16 mouse cellular contexts compared by ENCODE assay signal in genomic region chr2:75452274-75453148, GRCm38 (mm10).
"Had no signal": no experiment of that assay in that cellular context is flagged by ENCODE, and none has a peak within 500 bp of the region (broad histone marks: within the 10 kb centered on the region; RNA-seq: fewer than 3 reads in every experiment).

No protein-coding gene starts in this region.

- H3K9ac ChIP-seq: liver, embryonic 15.5 days; liver, postnatal 0 days; midbrain, embryonic 13.5 days; midbrain, embryonic 15.5 days; neural tube, embryonic 12.5 days; stomach, embryonic 15.5 days had no signal

- H3K27ac ChIP-seq: liver, embryonic 15.5 days; macrophage; midbrain, embryonic 13.5 days; midbrain, embryonic 15.5 days; neural tube, embryonic 12.5 days; stomach, embryonic 15.5 days; stomach, postnatal 0 days had no signal

- ATAC-seq: midbrain, embryonic 13.5 days; midbrain, embryonic 15.5 days had no signal

- H3K4me2 ChIP-seq: liver, embryonic 15.5 days; midbrain, embryonic 11.5 days; midbrain, embryonic 13.5 days; midbrain, embryonic 15.5 days; neural tube, embryonic 12.5 days; stomach, embryonic 15.5 days had no signal

- H3K9me3 ChIP-seq: liver, embryonic 15.5 days; megakaryocyte, embryonic 14.5 days; midbrain, embryonic 13.5 days; midbrain, embryonic 15.5 days; neural tube, embryonic 12.5 days; stomach, embryonic 15.5 days had no signal

- H3K27me3 ChIP-seq: liver, embryonic 15.5 days; megakaryocyte, embryonic 14.5 days; midbrain, embryonic 13.5 days; midbrain, embryonic 15.5 days; neural tube, embryonic 12.5 days; stomach, embryonic 15.5 days had no signal

- H3K4me3 ChIP-seq: liver, embryonic 15.5 days; megakaryocyte, embryonic 14.5 days; midbrain, embryonic 13.5 days; midbrain, embryonic 15.5 days; neural tube, embryonic 12.5 days; stomach, embryonic 15.5 days had no signal

- H3K36me3 ChIP-seq: liver, embryonic 15.5 days; midbrain, embryonic 13.5 days; midbrain, embryonic 15.5 days; neural tube, embryonic 12.5 days; stomach, embryonic 15.5 days had no signal

- H3K4me1 ChIP-seq: liver, embryonic 15.5 days; megakaryocyte, embryonic 14.5 days; neural tube, embryonic 12.5 days; stomach, embryonic 15.5 days had no signal

- DNase-seq: liver, postnatal 0 days; lung, adult 2 months; lung, postnatal 10 days; right cerebral cortex, postnatal 14 days; thymus, adult 2 months; thymus, postnatal 25 days; thymus, postnatal 4 days had no signal
